Mouse (Mus musculus) CH12.LX (cell line): Measurements from ENCODE around the gene Mcm8. TPM values are rescaled to one million over a fixed set of nuclear protein-coding genes. Genes with fewer than 3 reads are reported as not detected.

Experiments used
- DNase-seq: peaks from one replicate; pipeline ENCODE4 v3.0.0-alpha.2; 2013; ENCODE audit errors: extremely low read depth
- H3K27ac ChIP-seq: 2 replicates; pipeline ENCODE4 v1.5.1; 2012; ENCODE audit warnings: low read depth, mild to moderate bottlenecking, control low read depth, moderate library complexity; ENCODE audit not compliant: insufficient read depth
- H3K27me3 ChIP-seq: replicated peaks from 2 replicates; pipeline ENCODE3; 2012; ENCODE audit warnings: inconsistent platforms
- H3K36me3 ChIP-seq, 2 experiments: replicated peaks in 1 of 2; 2 replicates each; pipeline versions ENCODE3 to v1.6.1; 2012; ENCODE audit warnings: inconsistent platforms in 1 of 2, low read length in 1 of 2, mild to moderate bottlenecking in 1 of 2, mixed read lengths in 1 of 2, moderate library complexity in 1 of 2; ENCODE audit not compliant: control insufficient read depth in 1 of 2, insufficient read depth in 1 of 2
- H3K4me1 ChIP-seq, 2 experiments: 2 replicates each; pipeline ENCODE4 v1.6.1; 2012; ENCODE audit warnings: inconsistent platforms in 1 of 2, moderate library complexity in 1 of 2; ENCODE audit not compliant: insufficient read depth in 2 of 2, control insufficient read depth in 1 of 2
- H3K4me2 ChIP-seq: 2 replicates; pipeline ENCODE4 v1.6.1; 2012; ENCODE audit warnings: low read depth, mild to moderate bottlenecking, control low read depth; ENCODE audit not compliant: poor library complexity, insufficient read depth, severe bottlenecking
- H3K4me3 ChIP-seq, 3 experiments: fragments of 150-350 bp in 1 of 3; sonication (generic) in 1 of 3; replicated peaks in 1 of 3; 2 replicates each; pipeline versions ENCODE3 to v1.5.1; 2011 to 2012; ENCODE audit warnings: low read depth in 2 of 3, low read length in 2 of 3, mild to moderate bottlenecking in 2 of 3, moderate library complexity in 2 of 3, control low read depth in 1 of 3, improper control_type of control experiment in 1 of 3, inconsistent platforms in 1 of 3, mixed read lengths in 1 of 3; ENCODE audit not compliant: poor library complexity in 1 of 3
- H3K79me2 ChIP-seq: replicated peaks from 2 replicates; pipeline ENCODE4 v1.6.1; 2012; ENCODE audit warnings: mild to moderate bottlenecking, moderate library complexity; ENCODE audit not compliant: control insufficient read depth, poor library complexity, insufficient read depth, severe bottlenecking; ENCODE audit errors: extremely low read depth
- H3K9ac ChIP-seq: 2 replicates; pipeline ENCODE4 v1.6.1; 2012; ENCODE audit warnings: low read depth, mild to moderate bottlenecking, control low read depth, moderate library complexity; ENCODE audit not compliant: insufficient read depth
- H3K9me3 ChIP-seq: replicated peaks from 2 replicates; pipeline ENCODE3; 2012; ENCODE audit warnings: low read length, inconsistent platforms, mixed read lengths
- BHLHE40 ChIP-seq: IDR thresholded peaks from 2 replicates; pipeline ENCODE4 v1.6.1; 2011; ENCODE audit warnings: mild to moderate bottlenecking, low read depth, low read length, improper control_type of control experiment
- CHD1 ChIP-seq: IDR thresholded peaks from 2 replicates; pipeline ENCODE4 v1.6.1; 2012; ENCODE audit warnings: low read depth, low read length, improper control_type of control experiment, inconsistent platforms
- E2F4 ChIP-seq: IDR thresholded peaks from 2 replicates; pipeline ENCODE4 v1.6.1; 2011; ENCODE audit warnings: low read depth, low read length, improper control_type of control experiment; ENCODE audit not compliant: insufficient replicate concordance
- ELF1 ChIP-seq: IDR thresholded peaks from 2 replicates; pipeline ENCODE4 v1.6.1; 2014; ENCODE audit warnings: low read depth, mild to moderate bottlenecking, inconsistent platforms, low read length, improper control_type of control experiment
- EP300 ChIP-seq: IDR thresholded peaks from 2 replicates; pipeline ENCODE4 v1.6.1; 2011; ENCODE audit warnings: low read length, improper control_type of control experiment
- ETS1 ChIP-seq: conservative IDR thresholded peaks from 2 replicates; pipeline ENCODE4 v1.6.1; 2012; ENCODE audit warnings: low read depth, mild to moderate bottlenecking, inconsistent platforms, low read length, improper control_type of control experiment, moderate library complexity
- GABPA ChIP-seq: IDR thresholded peaks from 2 replicates; pipeline ENCODE4 v1.6.1; 2012; ENCODE audit warnings: low read depth, low read length, improper control_type of control experiment, inconsistent platforms; ENCODE audit not compliant: insufficient replicate concordance
- HCFC1 ChIP-seq: IDR thresholded peaks from 2 replicates; pipeline ENCODE4 v1.6.1; 2012; ENCODE audit warnings: low read depth, mild to moderate bottlenecking, inconsistent platforms, low read length, improper control_type of control experiment
- JUN ChIP-seq: IDR thresholded peaks from 2 replicates; pipeline ENCODE4 v1.6.1; 2011; ENCODE audit warnings: low read depth, mild to moderate bottlenecking, low read length, improper control_type of control experiment, moderate library complexity; ENCODE audit not compliant: insufficient read depth
- KAT2A ChIP-seq: IDR thresholded peaks from 2 replicates; pipeline ENCODE4 v1.6.1; 2012; ENCODE audit warnings: low read length, improper control_type of control experiment, inconsistent platforms; ENCODE audit not compliant: insufficient replicate concordance
- MAFK ChIP-seq: IDR thresholded peaks from 2 replicates; pipeline ENCODE4 v1.6.1; 2011; ENCODE audit warnings: low read length, improper control_type of control experiment; ENCODE audit not compliant: insufficient replicate concordance
- MEF2A ChIP-seq: IDR thresholded peaks from 2 replicates; pipeline ENCODE4 v1.6.1; 2014; ENCODE audit warnings: low read depth, mild to moderate bottlenecking, inconsistent platforms, low read length, improper control_type of control experiment, borderline replicate concordance
- MXI1 ChIP-seq: IDR thresholded peaks from 2 replicates; pipeline ENCODE4 v1.6.1; 2011; ENCODE audit warnings: mild to moderate bottlenecking, low read depth, low read length, improper control_type of control experiment
- NRF1 ChIP-seq: IDR thresholded peaks from 2 replicates; pipeline ENCODE4 v1.6.1; 2014; ENCODE audit warnings: low read depth, mild to moderate bottlenecking, inconsistent platforms, low read length, improper control_type of control experiment, moderate library complexity
- SMC3 ChIP-seq: IDR thresholded peaks from 2 replicates; pipeline ENCODE4 v1.6.1; 2011; ENCODE audit warnings: low read depth, low read length, improper control_type of control experiment
- TBP ChIP-seq: conservative IDR thresholded peaks from 2 replicates; pipeline ENCODE4 v1.6.1; 2011; ENCODE audit warnings: low read depth, low read length, improper control_type of control experiment
- USF2 ChIP-seq: conservative IDR thresholded peaks from 2 replicates; pipeline ENCODE4 v1.6.1; 2011; ENCODE audit warnings: low read depth, low read length, improper control_type of control experiment
- ZC3H11A ChIP-seq: IDR thresholded peaks from 2 replicates; pipeline ENCODE4 v1.6.1; 2012; ENCODE audit warnings: low read depth, mild to moderate bottlenecking, inconsistent platforms, low read length, improper control_type of control experiment
- ZNF384 ChIP-seq: IDR thresholded peaks from 2 replicates; pipeline ENCODE4 v1.6.1; 2012; ENCODE audit warnings: low read depth, low read length, improper control_type of control experiment, inconsistent platforms
- dilution Hi-C: fragments of 300-500 bp; cut with MboI; formaldehyde crosslinking; loops from 2 replicates; pipeline ENCODE4 v1.14.3; 2020; ENCODE audit warnings: low sequenced_read_pairs; ENCODE audit not compliant: extremely low pct_unique_long_range_greater_than_20kb, extremely low pct_ligation_motif_present
- in situ Hi-C: fragments of 300-500 bp; cut with MboI; formaldehyde crosslinking; loops from 3 replicates; pipeline ENCODE4 v1.14.3; 2019; ENCODE audit warnings: low sequenced_read_pairs, low pct_ligation_motif_present, low pct_unique_long_range_greater_than_20kb, mixed read lengths
- polyA plus RNA-seq: library from polyadenylated mRNA; unstranded; fragments of >175 nt; gene quantifications from 2 replicates; pipeline ENCODE4 v1.2.1, GENCODE M21; 2012; ENCODE audit warnings: low read depth; ENCODE audit not compliant: insufficient read length
- total RNA-seq, 2 experiments: library from RNA; depleted of rRNA; stranded (reverse); fragments of 300-350 nt in 1 of 2; fragments of >200 nt in 1 of 2; gene quantifications; 2 replicates each; pipeline ENCODE4 v1.2.3; 2012 to 2014

Gene Mcm8
- total and polyA plus RNA-seq, 3 experiments = 24.6 to 26.9 (median 24.7) TPM

- in situ Hi-C loops (loop anchor here (5.0 kb wide), 1 partner anchor 54 kb away; no protein-coding TSS in a partner anchor), dilution Hi-C loops (no loop called here)
- H3K4me2 ChIP-seq = peak overlapping the region; percentile 76
- peaks cover 24 to 45% of the 10 kb centered on the region in 2 experiments for H3K36me3 ChIP-seq
- peak overlapping the region in 2 of 3 experiments; percentile 93 to 99 for H3K4me3 ChIP-seq
- H3K27ac ChIP-seq = no peak overlapping the region
- TF ChIP-seq MXI1 (no peak), MAFK (no peak), ZC3H11A (no peak), GABPA (no peak), ETS1 (no peak), TBP (no peak), NRF1 (no peak)
- DNase-seq = no peak
- H3K27me3 ChIP-seq = no peaks in the 10 kb centered on the region
- peaks cover 22% of the 10 kb centered on the region for H3K79me2 ChIP-seq
- H3K4me1 ChIP-seq = peaks cover 3 to 30% of the 10 kb centered on the region in 2 experiments; a peak in 3 of 4 replicates
- H3K9ac ChIP-seq = peak overlapping the region; percentile 95
- H3K9me3 ChIP-seq = no peaks in the 10 kb centered on the region
These were observed 32.4 kb downstream of the Mcm8 start for GRCm38 (mm10) chr2:132848361-132848760.

DNA sequence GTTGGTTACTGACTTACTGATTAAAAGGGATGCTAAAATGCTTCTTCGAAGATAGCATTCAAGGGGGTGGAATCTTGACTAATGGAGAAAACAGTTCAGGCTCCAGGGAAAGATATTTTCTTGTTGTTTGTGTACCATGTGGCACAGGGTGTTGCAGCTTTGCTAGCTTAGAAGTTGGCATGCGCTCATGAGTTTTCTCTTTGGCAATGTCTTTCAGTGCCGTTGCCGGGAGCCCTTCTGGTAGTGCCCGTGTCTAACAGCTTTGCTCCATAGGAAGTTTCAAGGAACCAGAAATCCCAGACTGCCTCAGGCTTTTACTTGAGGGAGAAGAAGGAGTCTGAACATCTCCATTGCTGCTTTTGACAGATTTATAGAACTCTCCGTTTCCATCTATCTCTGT is 33.2 kb downstream of the Mcm8 start:
- Histone ChIP-seq H3K36me3 (peaks cover 23 to 50% of the 10 kb centered on the region in 2 experiments), H3K9me3 (no peaks in the 10 kb centered on the region), H3K4me1 (peaks cover 3 to 30% of the 10 kb centered on the region in 2 experiments; a peak in 3 of 4 replicates), H3K27ac (no peak overlapping the region), H3K27me3 (no peaks in the 10 kb centered on the region), H3K9ac (no peak overlapping the region), H3K79me2 (peaks cover 22% of the 10 kb centered on the region), H3K4me3 (no peak overlapping the region), H3K4me2 (no peak overlapping the region)
- dilution Hi-C loops (no loop called here), in situ Hi-C loops (loop anchor here (5.0 kb wide), 1 partner anchor 53 kb away; no protein-coding TSS in a partner anchor)
- DNase-seq = no peak
- TF ChIP-seq JUN (no peak), CHD1 (no peak)
- TF ChIP-seq, all 38 proteins: peak for 0

DNA sequence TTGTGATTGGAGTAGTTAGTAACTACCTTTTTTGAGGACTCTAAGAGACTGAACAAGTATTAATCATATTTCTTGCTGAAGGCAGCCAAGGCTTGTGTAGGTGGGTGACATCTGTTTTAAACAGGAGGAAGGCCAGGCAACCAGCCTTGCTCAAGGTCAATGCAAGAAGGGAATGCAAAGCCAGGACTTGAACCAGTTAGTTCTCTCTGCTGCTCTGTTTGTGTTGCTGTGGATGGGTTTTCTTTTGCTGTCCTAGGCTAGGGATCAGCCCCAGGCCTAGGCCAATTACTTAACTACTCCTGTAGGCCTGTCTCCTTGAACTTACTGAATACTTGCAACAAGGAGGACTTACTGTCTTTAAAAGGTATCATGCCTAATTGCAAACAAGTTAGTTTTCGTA is 37.1 kb downstream of the Mcm8 start:
- Histone ChIP-seq H3K9ac (no peak overlapping the region), H3K36me3 (peaks cover 22 to 70% of the 10 kb centered on the region in 2 experiments), H3K4me3 (no peak overlapping the region), H3K4me2 (no peak overlapping the region), H3K79me2 (peaks cover 19% of the 10 kb centered on the region), H3K27me3 (no peaks in the 10 kb centered on the region), H3K4me1 (peaks cover 3 to 22% of the 10 kb centered on the region in 2 experiments; a peak in 3 of 4 replicates), H3K27ac (no peak overlapping the region), H3K9me3 (no peaks in the 10 kb centered on the region)
- TF ChIP-seq ELF1 (no peak), ETS1 (no peak), EP300 (no peak), CHD1 (no peak), KAT2A (no peak), SMC3 (no peak), E2F4 (no peak), ZNF384 (no peak), HCFC1 (no peak), USF2 (no peak), JUN (no peak), MEF2A (no peak), MAFK (no peak), BHLHE40 (no peak), MXI1 (no peak)
- in situ Hi-C loops (no loop called here), dilution Hi-C loops (no loop called here)
- no peak for DNase-seq
